Mouse (Mus musculus) NIH3T3 (cell line): ENCODE measurements at regions not wholly inside any gene's neighbourhood (a gene's known extent, or its start where the extent isn't known, plus 50 kb on each side); places are given as distances from the start of the nearest gene placed in this dataset.

Experiments
- DNase-seq: peaks from one replicate; pipeline ENCODE4 v3.0.0-alpha.2; 2012; ENCODE audit warnings: low read depth

DNA sequence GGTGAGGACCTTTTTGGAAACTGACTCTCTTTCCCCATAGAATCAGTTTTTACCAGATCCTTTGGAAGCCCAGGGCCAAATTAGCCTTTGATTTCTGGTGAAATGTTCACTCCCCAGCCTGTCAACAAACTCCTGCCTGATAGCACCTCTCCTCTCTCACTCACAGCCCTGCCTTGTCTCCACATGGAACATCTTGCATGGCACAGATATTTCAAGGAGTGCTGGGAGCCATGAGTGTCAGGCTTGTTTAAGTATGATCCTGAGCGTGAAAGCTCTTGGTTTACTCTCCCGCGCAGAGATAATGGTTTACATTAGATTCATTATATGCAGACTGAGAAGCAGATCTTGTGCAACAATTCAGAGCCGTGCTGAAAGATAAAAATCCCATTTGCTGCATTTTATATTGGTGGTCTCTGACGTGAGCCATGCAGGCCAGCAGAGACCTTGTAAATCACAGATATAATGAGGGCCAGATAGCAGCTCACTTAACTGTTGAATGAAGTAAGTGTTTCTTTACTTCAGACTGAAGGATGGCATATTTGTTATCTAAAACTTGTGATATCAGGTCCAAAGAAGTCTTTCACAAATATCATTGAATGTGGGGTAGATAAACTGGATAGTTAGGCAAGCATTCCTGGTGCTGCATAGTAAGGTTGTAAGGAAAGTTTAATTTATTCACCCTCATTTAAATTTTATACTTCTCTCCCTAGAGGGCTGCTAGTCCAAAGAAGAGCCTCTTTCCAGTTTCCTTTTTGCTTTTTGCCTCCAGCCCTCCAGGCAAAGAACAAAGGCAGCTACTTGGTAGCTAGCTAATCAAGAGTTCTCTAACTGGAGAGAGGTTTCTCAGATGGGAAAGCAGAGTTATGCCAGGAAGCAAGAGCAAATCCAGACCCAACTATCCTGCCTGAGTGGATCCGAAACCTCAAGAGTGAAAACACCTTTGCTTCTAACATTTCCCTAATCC lies 81.8 kb downstream of the Tbx18 start:
- DNase-seq = no peak

DNA sequence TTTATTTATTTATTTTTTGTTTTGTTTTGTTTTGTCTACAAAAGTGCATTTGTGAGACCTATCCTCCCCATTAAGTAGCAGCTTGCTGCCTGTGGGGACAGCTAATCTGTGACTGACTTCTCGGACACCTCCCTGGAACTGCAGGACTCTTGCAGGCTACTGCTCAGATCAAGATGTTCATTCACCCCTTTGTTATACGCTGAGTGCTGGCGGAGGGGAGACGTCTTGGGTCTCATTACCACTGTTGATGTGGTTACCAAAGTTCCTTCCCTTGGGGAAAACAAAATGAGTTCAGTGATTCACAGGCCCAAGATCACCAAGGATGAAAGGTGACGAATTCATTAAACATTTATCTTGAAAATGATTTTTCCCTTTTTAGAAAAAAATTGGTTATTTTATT lies 82.7 kb downstream of the Tbx18 start:
- DNase-seq = no peak

DNA sequence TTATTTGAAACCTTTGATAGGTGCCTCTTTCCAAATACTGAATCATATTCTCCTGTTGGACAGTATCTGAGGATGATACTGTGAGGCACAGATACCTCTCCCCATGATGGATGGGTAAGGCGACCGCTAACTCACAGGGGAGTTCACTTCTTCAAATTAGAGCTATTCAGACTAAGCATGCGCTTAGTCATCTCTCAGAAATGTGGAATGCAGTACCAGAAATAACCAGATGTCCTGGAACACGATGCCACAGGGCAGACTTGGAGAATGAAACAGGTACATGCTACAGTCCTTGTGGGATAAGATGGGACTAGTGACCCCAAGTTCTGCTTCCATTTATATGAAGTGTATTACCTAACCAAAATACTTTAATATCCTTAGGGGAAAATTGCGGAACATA lies 86.0 kb downstream of the Tbx18 start:
- DNase-seq = peak; percentile 21

DNA sequence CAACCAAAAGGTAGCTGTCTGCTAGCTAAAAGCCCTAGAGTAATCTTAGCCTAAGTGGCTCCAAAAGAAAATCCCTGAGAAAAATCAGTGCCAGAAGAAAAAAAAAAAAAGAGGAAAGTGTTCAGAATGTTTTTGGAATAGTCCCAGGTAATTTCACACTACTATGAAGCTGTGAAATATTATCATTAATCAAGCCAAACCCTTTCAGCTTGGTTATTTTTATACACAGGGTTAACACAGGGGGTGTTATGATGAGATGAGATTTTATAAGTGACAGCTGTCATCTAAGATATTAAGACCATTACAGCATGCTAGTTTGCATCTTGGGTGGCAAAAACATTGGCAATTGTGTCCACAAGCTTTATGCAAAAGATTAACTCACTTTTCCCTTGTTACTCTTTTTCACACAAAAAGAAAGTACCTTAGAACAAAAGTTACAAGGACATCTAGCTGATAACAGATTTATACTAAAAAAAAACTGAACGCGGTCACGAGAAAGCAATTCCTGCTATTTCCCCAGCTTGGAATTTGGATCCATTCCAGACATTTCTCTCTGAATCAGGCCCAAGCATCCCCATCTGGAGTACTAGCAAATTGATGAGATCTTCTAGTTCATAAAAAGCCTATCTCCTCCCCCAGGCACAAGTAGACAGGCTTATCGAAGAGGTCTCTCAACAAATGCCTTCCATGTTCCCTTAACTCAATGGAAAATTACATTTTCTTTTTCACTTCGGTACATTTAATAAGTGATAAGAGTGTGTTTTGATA lies 97.0 kb downstream of the Tbx18 start:
- DNase-seq = peak; percentile 59

DNA sequence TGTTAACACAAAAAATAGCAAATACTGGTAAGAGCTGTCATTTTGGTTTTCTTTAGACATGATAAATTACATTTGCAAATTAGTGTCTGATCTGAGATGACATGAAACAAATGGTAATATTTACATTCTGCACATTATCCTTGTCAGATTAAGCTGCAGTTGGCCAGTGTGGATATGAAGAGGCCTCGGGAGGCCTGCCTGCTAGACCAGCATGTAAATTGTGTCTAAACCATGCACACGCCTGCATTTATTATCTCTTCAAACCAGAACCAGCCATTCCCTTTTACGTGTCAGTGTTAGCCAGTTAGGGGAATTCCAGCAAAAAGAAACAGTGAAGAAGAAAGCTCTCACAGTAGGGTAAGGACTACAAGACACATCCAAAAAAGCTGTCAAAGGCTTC lies 104.6 kb downstream of the Tbx18 start:
- DNase-seq = no peak

DNA sequence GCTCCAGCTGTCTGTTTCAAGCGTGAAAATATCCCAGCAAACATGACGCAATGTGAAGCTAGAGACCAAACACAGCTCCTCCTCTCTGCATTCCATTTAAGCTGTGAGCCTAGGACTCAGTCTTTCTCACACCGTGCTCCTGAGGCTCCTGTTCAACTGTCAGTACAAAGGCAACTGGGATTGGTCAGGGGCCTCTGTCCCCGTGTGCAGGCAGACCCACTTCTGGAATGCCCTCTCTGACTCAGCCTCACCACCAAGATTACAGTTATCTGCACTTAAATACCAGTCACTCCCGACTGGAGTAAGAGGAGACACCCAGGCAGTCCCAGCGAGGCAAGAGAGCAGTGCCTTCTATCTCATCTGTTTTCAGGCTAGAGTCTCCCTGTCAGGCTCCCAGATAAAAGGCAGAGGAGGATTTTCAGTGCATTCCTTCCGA lies 112.8 kb downstream of the Tbx18 start:
- DNase-seq = peak; percentile 10

DNA sequence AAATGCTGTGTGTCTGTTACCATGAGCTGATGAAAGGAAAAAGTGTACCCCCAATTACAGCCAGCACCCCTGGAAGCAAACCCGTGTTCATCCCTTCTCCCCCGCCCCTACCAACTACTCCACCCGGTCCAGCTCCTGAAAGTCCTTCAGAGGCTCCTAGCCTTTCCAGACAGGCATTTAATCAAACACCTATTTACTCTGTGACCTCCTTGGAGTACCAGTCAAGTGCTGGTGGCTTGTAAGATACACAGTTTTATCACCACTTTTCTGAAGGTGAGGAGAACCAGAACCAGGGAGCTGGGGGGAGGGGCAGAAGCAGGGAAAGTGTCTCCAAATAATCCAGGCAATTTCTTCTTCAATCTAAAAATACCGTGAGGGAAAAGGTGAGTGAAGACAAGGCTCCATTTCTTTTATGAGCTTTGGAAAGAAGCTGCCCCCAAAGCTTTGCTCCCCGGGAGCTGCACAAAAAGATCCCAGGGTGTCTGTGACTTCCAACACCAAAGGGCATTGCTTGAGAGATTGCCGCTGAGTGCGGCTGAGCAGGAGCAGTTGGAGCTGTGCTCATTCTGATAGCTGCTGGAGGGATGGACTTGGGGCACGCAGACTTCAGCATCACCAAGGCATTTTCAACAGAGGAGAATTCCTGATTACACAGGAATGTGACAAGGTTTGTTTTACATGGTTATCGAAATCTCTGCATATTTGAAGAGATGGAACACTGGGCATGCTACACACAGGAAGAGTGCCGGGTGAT lies 123.0 kb downstream of the Tbx18 start:
- DNase-seq = no peak

DNA sequence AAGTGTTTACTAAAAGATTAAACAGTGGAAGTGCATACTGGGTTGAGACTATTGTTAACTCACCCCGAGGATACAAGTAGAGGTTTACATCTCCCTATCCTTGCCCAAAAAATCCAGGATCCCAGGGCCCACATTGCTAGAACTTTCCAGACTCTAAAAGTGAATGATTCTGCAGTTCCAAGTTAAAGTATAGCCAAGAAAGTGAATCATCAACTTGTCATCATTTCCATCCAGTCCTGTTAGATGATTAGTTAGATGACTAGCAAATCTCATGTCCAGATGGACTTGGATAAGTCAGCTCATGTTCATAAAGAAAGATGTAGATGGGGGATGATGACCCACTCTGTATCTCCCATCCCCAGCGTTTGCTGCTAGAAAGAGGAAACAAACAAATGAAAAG lies 155.5 kb downstream of the Tbx18 start:
- peak; percentile 49 for DNase-seq

DNA sequence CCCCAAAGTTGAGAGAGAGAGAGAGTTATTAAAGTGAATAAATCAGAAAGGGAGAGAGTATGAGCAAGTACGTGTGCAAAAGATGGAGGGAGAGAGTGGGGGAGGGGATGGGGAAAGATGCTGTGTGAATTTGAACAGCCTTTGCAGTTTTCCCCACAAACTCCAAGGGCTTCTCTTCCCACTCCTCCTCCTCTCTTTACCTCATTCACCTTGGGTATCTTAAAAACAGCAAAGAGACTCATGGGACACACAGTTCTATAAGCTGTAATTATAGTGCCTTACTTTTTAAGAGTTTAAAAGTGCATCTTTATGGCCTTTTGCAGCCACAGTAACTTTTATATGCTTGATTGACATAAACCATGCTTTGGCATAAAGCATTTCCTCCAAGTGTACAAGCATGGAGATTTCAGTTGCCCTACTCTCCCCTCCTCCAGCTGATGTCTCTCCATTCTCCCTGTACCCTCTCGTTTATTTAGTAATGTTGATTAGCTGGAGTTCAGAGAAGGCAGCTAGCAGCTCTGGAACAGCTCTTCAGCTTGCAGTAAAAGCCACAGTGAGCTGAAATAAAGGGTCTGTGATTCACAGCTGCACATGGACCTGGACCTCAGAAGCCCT lies 156.7 kb downstream of the Tbx18 start:
- no peak for DNase-seq

DNA sequence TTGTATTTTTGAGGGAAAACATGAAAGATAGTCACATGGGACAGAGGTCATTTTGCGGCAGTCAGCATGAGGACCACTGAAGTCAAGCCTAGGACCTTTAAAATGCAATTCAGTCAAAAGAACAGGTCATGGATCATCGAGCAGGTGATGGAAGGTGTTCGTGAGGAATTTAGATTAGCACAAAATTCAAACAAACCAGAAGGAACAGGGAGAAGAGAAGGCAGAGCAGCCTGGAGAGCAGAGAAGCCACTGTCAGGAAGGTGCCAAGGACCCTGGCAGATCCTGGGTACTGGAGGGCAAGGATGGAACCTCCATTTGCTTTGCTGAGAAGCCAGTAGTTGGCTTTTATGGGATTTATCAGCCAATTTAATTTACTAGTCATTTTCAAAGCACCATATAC lies 167.8 kb downstream of the Tbx18 start:
- DNase-seq = no peak

DNA sequence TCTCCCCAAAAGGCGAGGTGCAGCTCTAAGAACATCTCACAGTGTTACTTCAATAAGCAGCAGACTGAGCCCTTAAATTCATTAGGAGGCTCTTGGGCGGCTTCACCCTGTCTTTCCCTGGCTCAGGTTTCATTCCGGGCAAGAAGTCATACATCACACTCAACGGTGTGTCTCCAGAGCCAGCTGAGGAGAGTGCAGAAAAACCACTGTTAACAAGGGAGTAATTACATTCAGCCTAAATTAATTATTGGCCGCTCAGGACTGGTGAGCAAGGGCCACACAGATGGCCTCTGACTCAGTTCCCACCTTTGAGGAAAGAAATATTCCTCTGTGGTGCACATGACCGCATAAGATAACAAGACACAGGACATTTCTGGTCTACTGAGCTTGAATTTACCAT lies 168.3 kb downstream of the Tbx18 start:
- DNase-seq = no peak

DNA sequence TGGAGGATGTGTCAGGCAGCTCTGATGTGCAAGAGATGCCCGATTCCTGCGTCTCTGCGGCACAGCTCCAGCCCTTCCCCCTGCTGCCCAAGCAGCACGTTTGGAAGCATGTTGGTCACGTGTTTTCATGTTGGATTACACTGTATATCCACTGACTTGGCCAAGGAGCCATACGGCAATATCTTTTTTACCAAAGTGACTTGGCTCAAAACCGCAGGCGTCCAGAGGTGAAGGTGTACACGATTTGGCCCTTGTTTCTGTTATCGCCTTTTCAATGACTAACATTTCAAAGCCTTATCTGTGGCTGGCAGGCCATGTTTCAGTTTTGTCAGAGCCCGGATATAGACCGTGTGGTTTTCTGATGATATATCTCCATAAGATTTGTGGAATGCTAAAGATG lies 173.2 kb downstream of the Tbx18 start:
- no peak for DNase-seq

DNA sequence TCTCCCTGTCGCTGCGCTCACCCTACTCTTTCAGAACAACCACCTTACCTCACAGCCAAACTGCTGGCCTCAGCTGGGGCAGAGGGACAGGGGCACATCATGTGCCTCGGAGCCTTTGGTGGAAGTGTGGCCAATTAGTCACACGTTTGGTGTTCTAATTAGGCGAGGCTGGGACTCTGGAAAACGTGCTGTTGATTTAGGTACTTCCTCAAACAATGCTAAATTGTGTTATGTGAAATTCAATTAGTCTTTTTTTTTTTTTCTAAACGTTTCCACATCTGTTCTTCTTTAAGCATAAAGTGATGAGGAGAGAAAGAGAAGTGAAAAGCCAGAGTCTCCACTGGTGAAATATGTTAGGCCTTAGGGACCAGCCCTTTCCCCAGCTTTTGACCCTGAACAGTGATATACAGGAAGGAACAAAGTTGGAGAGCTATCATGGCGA lies 174.1 kb downstream of the Tbx18 start:
- DNase-seq = no peak

DNA sequence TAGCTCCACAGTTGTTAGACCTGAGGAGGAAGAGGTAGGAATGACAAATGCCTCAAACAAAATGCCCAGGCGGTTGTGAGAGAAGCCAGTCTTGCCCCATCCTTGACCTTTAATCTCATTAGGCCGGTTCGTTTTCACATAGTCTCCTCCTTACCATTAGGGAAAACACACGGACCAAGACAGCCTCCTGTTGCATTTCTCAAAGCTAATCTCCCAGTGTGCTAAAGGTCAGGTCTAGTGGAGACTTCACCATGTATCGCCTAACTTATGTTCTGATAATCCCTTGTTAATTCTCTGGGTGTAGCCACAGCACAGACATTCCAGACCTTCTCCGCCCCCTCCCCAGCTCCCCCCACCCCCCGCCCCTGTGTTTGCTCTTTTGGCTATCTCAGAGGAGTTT lies 174.5 kb downstream of the Tbx18 start:
- DNase-seq = no peak

DNA sequence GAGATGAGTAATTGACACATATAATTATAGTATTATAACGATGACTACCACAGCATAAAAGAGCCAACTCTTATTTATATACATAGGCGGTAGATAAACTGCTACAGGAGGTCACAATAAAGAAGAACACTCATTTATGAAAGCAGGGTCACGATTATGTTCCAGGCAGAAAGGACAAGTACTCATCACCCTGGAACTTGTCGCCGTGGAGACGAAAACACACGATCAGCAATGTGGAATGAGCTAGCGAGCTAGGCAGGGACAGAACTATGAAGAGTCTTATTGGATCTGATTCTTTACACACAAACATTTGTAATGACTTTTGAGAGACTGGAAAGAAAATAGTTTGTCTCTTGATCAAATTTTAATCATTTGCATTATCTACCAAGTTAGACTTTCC lies 197.9 kb downstream of the Tbx18 start:
- peak; percentile 39 for DNase-seq

DNA sequence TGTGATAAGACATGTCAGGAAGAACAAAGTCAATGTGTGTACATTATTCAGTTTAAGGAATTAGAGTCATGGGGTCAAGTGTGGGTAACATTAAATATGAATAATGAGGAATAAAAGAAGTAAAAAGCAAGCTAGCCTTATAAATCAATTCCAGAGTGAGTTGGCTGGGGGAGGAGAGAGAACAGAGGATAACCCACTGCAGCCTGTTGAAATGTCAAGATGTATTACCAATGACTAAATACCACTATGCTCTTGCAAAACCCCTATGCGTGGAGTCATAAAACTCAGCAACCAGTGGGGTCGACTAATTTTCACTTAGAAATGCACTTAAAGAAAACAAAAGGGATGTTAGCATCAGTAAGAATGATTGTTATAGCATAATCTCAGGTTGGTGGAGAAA lies 201.2 kb downstream of the Tbx18 start:
- DNase-seq = peak; percentile 63

DNA sequence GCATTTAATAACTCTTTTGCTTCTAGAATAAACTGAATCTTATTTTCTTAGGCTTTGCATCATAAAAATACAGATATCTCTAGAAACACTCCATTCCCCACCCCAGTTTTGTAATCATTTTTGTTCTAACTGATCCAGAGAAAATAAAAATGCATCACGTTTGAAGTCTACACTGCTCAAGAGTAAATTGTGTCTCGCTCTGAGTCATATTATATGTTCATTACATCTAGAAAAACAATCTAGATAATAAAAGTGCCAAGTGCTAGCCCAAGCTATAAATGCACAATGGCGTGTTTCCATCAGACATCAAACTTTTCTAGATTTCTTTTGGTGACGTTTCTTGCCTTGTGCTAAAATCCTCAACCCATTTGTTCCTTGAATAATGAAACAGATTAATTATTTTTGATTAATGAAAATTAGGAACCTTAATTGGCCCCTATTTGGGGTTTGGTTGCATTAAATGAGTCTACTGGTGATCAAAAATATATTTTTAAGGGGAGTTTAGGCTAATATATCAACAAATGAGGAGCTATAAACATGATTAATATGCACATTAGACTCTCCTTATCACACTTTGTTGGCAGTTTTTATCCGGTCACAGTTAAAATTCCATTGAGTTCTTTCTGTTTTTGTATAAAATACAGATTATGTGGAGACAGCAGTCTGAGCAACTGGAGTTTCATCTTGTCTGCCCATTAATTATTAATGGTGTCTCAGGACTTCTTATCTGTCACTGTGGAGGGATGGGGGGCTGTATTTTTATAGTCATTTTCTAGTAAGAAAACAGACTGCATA lies 206.0 kb downstream of the Tbx18 start:
- no peak for DNase-seq

DNA sequence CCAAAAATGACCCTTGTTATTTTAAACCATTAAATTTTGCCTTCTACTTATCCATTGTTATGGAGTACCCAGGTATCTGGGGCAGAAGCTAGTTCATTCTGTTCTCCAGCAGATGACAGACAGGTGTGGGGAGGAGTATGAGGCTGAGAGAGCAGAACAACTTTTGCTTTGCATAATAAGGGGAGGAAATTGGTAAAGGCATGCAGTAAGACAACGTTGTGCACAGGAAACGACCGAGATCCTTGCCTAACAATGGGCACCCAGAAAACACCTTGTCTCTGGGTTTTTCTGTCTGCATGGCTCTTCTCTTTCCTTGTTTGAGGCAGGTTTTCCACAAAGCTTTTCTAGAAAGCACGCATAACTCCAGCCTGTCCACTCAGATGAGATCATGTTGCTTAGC lies 220.4 kb downstream of the Tbx18 start:
- no peak for DNase-seq

DNA sequence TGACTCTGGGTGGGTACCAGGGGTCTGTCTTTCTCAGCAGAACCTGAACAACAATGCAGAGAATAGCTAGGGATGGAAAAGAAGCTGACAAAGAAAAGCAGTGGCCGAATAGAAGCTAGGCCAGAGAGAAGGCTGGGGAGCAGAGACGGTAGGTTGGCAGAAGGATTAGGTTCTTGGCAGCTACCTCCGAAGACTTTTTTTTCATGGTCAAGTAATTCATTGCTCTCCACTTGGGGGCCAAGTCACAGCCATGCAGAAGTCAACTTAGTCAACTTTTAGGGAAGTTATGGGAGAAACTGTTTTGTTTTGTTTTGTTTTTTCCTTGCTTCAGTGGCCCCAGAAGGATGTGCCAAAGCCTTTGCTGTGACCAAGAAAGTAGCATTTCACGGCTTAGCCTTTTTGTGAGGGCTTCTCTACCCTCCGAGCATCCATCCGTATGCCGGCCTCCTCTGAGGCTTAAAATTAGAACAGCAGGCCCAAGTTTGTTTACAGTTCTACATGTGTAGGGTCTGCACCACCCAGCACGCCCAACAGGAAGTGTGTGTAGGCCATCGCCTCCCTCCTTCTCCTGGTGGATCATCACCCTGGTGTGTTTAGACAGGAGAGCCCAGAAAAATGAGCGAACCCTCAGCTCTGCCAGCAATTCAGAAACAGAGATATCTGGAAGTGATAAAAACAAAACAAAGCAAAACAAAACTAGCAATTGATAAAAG lies 226.2 kb downstream of the Tbx18 start:
- DNase-seq = no peak

DNA sequence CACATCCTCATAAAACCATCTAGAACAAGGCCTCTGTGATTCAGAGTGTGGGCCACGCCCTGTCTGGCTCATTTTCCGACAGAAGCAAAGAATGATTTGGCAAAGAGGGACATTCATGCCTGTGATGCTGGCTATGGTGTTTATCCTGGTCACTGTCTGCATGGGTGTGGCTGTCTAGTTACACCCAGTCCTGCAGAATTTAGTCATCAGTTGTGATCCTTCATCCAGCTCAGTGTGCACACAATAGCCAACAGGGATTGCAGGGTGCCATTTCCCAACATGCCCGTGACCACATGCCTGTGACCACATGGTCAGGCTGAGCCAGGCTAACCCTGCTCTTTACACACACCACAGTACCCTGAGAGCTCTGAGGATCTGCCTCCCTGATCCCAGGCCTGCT lies 208.8 kb upstream of the Cep162 start:
- DNase-seq = peak; percentile 75
